In the genomic region with DNA sequence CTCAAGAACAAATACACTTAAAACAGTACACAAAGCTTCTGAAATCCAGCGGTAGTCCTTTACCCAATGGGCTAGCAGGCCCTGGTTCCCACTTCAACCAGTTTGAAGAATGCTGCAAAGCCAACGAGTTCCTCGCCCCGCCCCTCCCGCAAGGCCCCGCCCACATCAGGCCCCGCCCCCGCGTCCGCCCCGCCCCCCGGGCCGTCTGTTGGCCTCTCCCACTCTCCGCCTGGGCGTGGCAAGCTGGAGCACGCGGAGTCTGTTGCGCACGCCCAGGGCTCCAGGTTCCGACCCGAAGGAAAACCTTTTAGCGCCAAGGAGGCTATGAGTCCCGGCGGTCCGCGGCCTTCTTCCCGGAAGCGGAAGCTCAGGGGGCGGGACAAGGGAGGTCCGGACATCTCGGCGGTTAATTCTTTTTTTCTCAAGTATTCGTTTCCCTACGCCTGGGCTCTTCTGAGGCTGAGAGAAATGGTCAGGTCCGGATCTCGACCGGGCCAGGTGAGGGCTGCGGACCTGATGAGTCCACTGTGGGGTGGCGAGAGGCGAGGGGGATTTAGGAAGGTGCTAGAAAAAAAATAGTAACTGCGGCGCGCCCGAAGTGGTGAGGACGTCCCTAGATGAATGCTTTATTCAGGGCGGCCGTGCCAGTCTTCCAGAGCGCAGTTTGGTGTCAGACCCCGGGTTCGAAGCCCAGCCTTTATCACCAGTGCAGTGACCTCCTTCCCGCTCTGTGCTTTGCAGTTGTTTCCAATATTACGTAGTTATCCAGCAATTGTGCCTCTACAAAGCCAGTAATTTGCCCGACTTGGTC, we compare ENCODE assay signal across 8 mouse cellular contexts. TPM values are rescaled to one million over a fixed set of nuclear protein-coding genes. Genes with fewer than 3 reads are reported as not detected.
DNase-seq lines count a peak whose midpoint lies in the region; ATAC-seq lines count a peak whose summit lies in the region.

Ccdc14 (plus strand) TSS at position 283 of the 811 bp plus-strand sequence.

- H3K36me3 ChIP-seq in heart, embryonic 14.5 days (ENCODE audit: control insufficient read depth, insufficient read depth, low read length): 0 out of 2 replicates have a peak, but pooled peaks cover 1% of the 10 kb centered on the region
- no peaks in the 10 kb centered on the region for H3K36me3 ChIP-seq in liver, embryonic 13.5 days
- H3K36me3 ChIP-seq in stomach, embryonic 16.5 days (ENCODE audit: control insufficient read depth, insufficient read depth, low read length): no peaks in the 10 kb centered on the region

- H3K9ac ChIP-seq in heart, embryonic 14.5 days (ENCODE audit: low read length): peak within 1 kb of the TSS; percentile 75
- peak within 1 kb of the TSS; percentile 79 for H3K9ac ChIP-seq in liver, embryonic 13.5 days
- H3K9ac ChIP-seq in stomach, embryonic 16.5 days (ENCODE audit: low read length): peak within 1 kb of the TSS; percentile 68

- 0 out of 2 replicates have a peak, but pooled peaks cover 5% of the 10 kb centered on the region for H3K4me1 ChIP-seq in brown adipose tissue, adult 24 weeks (ENCODE audit: control insufficient read depth, insufficient read depth, insufficient read length, low read length)
- peaks cover 3 to 7% of the 10 kb centered on the region in 2 experiments for H3K4me1 ChIP-seq in heart, embryonic 14.5 days (ENCODE audit: control insufficient read depth in 2 of 2, insufficient read depth in 2 of 2, low read length in 2 of 2)
- peaks cover 20% of the 10 kb centered on the region for H3K4me1 ChIP-seq in liver, embryonic 13.5 days (replicated peaks)
- H3K4me1 ChIP-seq in stomach, embryonic 16.5 days (ENCODE audit: control insufficient read depth, insufficient read depth, low read length): peaks cover 5% of the 10 kb centered on the region; the same call in 1 of the 2 replicates

- H3K4me3 ChIP-seq in brown adipose tissue, adult 24 weeks (ENCODE audit: insufficient read depth, low read depth, low read length): peak within 1 kb of the TSS; percentile 95
- peak within 1 kb of the TSS; percentile 53 to 76 for H3K4me3 ChIP-seq in heart, embryonic 14.5 days (ENCODE audit: control insufficient read depth in 1 of 2, insufficient read depth in 1 of 2, low read depth in 1 of 2, low read length in 2 of 2)
- H3K4me3 ChIP-seq in liver, embryonic 13.5 days (replicated peaks): peak within 1 kb of the TSS; percentile 72
- peak within 1 kb of the TSS; percentile 66 for H3K4me3 ChIP-seq in stomach, embryonic 16.5 days (replicated peaks; ENCODE audit: low read length)

- peak; percentile 93 for DNase-seq in CD4-positive, CD25-positive, alpha-beta regulatory T cell, adult 2 months (ENCODE audit: low read depth, low spot score)
- peak; percentile 50 for DNase-seq in fat pad, adult 2 months (ENCODE audit: extremely low read depth, low read depth, low spot score)
- DNase-seq in kidney, postnatal 14 days: peak; percentile 92
- DNase-seq in liver, embryonic 13.5 days: peak; percentile 85
- DNase-seq in neural tube, embryonic 10.5 days (ENCODE audit: extremely low spot score, low spot score): peak; percentile 93

- WGBS in heart, embryonic 14.5 days: under 1% methylated on average over 52 of the region's 53 CpGs
- WGBS in liver, embryonic 13.5 days (ENCODE audit: insufficient replicate concordance): under 1% methylated on average over 53 of the region's 53 CpGs
- WGBS in stomach, embryonic 16.5 days: 1% methylated on average over 53 of the region's 53 CpGs

- no peaks in the 10 kb centered on the region for H3K27me3 ChIP-seq in heart, embryonic 14.5 days (ENCODE audit: control insufficient read depth, insufficient read depth, low read length)
- H3K27me3 ChIP-seq in liver, embryonic 13.5 days: no peaks in the 10 kb centered on the region
- H3K27me3 ChIP-seq in stomach, embryonic 16.5 days (ENCODE audit: control insufficient read depth, insufficient read depth, low read length): no peaks in the 10 kb centered on the region

- H3K4me2 ChIP-seq in heart, embryonic 14.5 days (ENCODE audit: low read length): peak within 1 kb of the TSS; percentile 85
- peak within 1 kb of the TSS; percentile 86 for H3K4me2 ChIP-seq in liver, embryonic 13.5 days
- H3K4me2 ChIP-seq in stomach, embryonic 16.5 days (ENCODE audit: low read depth, low read length): peak within 1 kb of the TSS; percentile 81

- peak; percentile 84 for ATAC-seq in heart, embryonic 14.5 days (ENCODE audit: insufficient number of reproducible peaks, insufficient read depth, low FRiP score, low read depth)
- ATAC-seq in liver, embryonic 13.5 days (ENCODE audit: low read depth): peak; percentile 96
- peak; percentile 94 for ATAC-seq in stomach, embryonic 16.5 days (ENCODE audit: insufficient read depth, low FRiP score)

- peak within 1 kb of the TSS; percentile 57; the same call in 1 of the 2 replicates for H3K27ac ChIP-seq in brown adipose tissue, adult 24 weeks (replicated peaks; ENCODE audit: low read depth, low read length)
- peak within 1 kb of the TSS; percentile 80 to 85 for H3K27ac ChIP-seq in heart, embryonic 14.5 days (replicated peaks in 1 of 2; ENCODE audit: control insufficient read depth in 1 of 2, insufficient read depth in 1 of 2, low read depth in 2 of 2, low read length in 2 of 2)
- peak within 1 kb of the TSS; percentile 88 for H3K27ac ChIP-seq in liver, embryonic 13.5 days
- peak within 1 kb of the TSS; percentile 84 for H3K27ac ChIP-seq in stomach, embryonic 16.5 days (ENCODE audit: low read length)

- H3K9me3 ChIP-seq in heart, embryonic 14.5 days (ENCODE audit: control insufficient read depth, low read length): no peaks in the 10 kb centered on the region
- no peaks in the 10 kb centered on the region for H3K9me3 ChIP-seq in liver, embryonic 13.5 days (replicated peaks)
- no peaks in the 10 kb centered on the region for H3K9me3 ChIP-seq in stomach, embryonic 16.5 days (replicated peaks; ENCODE audit: control insufficient read depth, low read length)

RNA-seq across cellular contexts. Expression of gene Ccdc14, which starts in this region (rescaled TPM):
- 0.36 and 0.46 TPM in 2 replicates for polyA plus RNA-seq in brown adipose tissue, adult 24 weeks (2012; ENCODE audit: insufficient read depth, insufficient read length, missing spikeins)
- 6.2 and 6.6 TPM in 2 replicates for polyA plus RNA-seq in heart, embryonic 14.5 days (2014; fragmentation: Nextera tagmentation; extraction: Ambion mirVana)
- polyA plus RNA-seq in liver, embryonic 13.5 days (2015; fragmentation: Nextera tagmentation; extraction: Ambion mirVana): 2.7 and 3.3 TPM in 2 replicates
- 5.3 and 5.6 TPM in 2 replicates for polyA plus RNA-seq in stomach, embryonic 16.5 days (2015; fragmentation: Nextera tagmentation; extraction: Ambion mirVana)

Comparison
In these comparisons a context has a peak if more than half of its experiments do, and no peak if none do; other contexts are left out.
1. Peak in every context shown above with its lines: DNase-seq, ATAC-seq, H3K4me3 ChIP-seq and H3K27ac ChIP-seq.